Mouse (Mus musculus) CH12.LX (cell line): ENCODE results near the gene Serpina12.

ENCODE experiments used
- CTCF ChIP-seq, 2 experiments: IDR thresholded peaks in 1 of 2; conservative IDR thresholded peaks in 1 of 2; 2 replicates each; pipeline ENCODE4 v1.5.1; 2011 to 2012; ENCODE audit warnings: low read depth in 2 of 2, low read length in 2 of 2, improper control_type of control experiment in 1 of 2, inconsistent platforms in 1 of 2, mild to moderate bottlenecking in 1 of 2, moderate library complexity in 1 of 2
- MEF2A ChIP-seq: IDR thresholded peaks from 2 replicates; pipeline ENCODE4 v1.6.1; 2014; ENCODE audit warnings: low read depth, mild to moderate bottlenecking, inconsistent platforms, low read length, improper control_type of control experiment, borderline replicate concordance
- ZNF384 ChIP-seq: IDR thresholded peaks from 2 replicates; pipeline ENCODE4 v1.6.1; 2012; ENCODE audit warnings: low read depth, low read length, improper control_type of control experiment, inconsistent platforms

- TF ChIP-seq CTCF (conservative IDR thresholded peaks at IDR 0.05 in 1 of 2, IDR thresholded peaks at IDR 0.05 in 1 of 2; ENCODE audit: low read depth in 2 of 2, low read length in 2 of 2) (no peak), ZNF384 (no peak), MEF2A (no peak)
Observed at GRCm38 (mm10) chr12:104071708-104072107, 27.5 kb upstream of the Serpina12 start.
